Mouse (Mus musculus) ES-E14 (cell line): ENCODE measurements around the gene Xylt1. TPM values are rescaled to one million over a fixed set of nuclear protein-coding genes. Genes with fewer than 3 reads are reported as not detected.

Experiments used
- DNase-seq: peaks from one replicate; pipeline ENCODE4 v3.0.0-alpha.2; 2013; ENCODE audit warnings: low read depth, low spot score
- H3K27ac ChIP-seq: 2 replicates; pipeline ENCODE4 v1.5.1; 2012; ENCODE audit warnings: low read depth, mild to moderate bottlenecking, low read length, moderate library complexity, mixed read lengths; ENCODE audit not compliant: poor library complexity, insufficient read depth, severe bottlenecking
- H3K36me3 ChIP-seq: 2 replicates; pipeline ENCODE4 v1.6.1; 2012; ENCODE audit warnings: mild to moderate bottlenecking, low read length, moderate library complexity, mixed read lengths; ENCODE audit not compliant: control insufficient read depth, poor library complexity, insufficient read depth, severe bottlenecking
- H3K4me1 ChIP-seq, 2 experiments: fragments of 150-350 bp in 1 of 2; sonication (generic) in 1 of 2; 2 replicates each; pipeline ENCODE4 v1.6.1; 2012; ENCODE audit warnings: low read length in 2 of 2, mild to moderate bottlenecking in 1 of 2, mixed read lengths in 1 of 2; ENCODE audit not compliant: control insufficient read depth in 2 of 2, insufficient read depth in 2 of 2, poor library complexity in 1 of 2
- H3K4me3 ChIP-seq, 2 experiments: fragments of 150-350 bp in 1 of 2; sonication (generic) in 1 of 2; 2 replicates each; pipeline ENCODE4 v1.5.1; 2012; ENCODE audit warnings: low read length in 2 of 2, low read depth in 1 of 2, mild to moderate bottlenecking in 1 of 2, mixed read lengths in 1 of 2; ENCODE audit not compliant: insufficient read depth in 1 of 2, poor library complexity in 1 of 2, severe bottlenecking in 1 of 2
- H3K9ac ChIP-seq: 2 replicates; pipeline ENCODE4 v1.6.1; 2012; ENCODE audit warnings: low read depth, mild to moderate bottlenecking, low read length, mixed read lengths; ENCODE audit not compliant: poor library complexity, insufficient read depth, severe bottlenecking
- H3K9me3 ChIP-seq: fragments of 150-350 bp; sonication (generic); 2 replicates; pipeline ENCODE4 v1.6.1; 2012; ENCODE audit warnings: low read depth, mild to moderate bottlenecking, low read length; ENCODE audit not compliant: control insufficient read depth, insufficient read depth
- CHD2 ChIP-seq: IDR thresholded peaks from 2 replicates; pipeline ENCODE4 v1.6.1; 2014; ENCODE audit warnings: mild to moderate bottlenecking, low read depth, low read length, inconsistent platforms
- HCFC1 ChIP-seq: IDR thresholded peaks from 2 replicates; pipeline ENCODE4 v1.6.1; 2012; ENCODE audit warnings: low read length, inconsistent platforms, borderline replicate concordance; ENCODE audit not compliant: insufficient read depth
- MAFK ChIP-seq: IDR thresholded peaks from 2 replicates; pipeline ENCODE4 v1.6.1; 2014; ENCODE audit warnings: mild to moderate bottlenecking, low read depth, low read length, inconsistent platforms; ENCODE audit not compliant: insufficient read depth
- ZC3H11A ChIP-seq: IDR thresholded peaks from 2 replicates; pipeline ENCODE4 v1.6.1; 2012; ENCODE audit warnings: low read depth, mild to moderate bottlenecking, inconsistent platforms, low read length, borderline replicate concordance
- ZNF384 ChIP-seq: IDR thresholded peaks from 2 replicates; pipeline ENCODE4 v1.6.1; 2012; ENCODE audit warnings: low read depth, low read length, inconsistent platforms
- in situ Hi-C, 2 experiments: fragments of 600-800 bp; cut with MboI; formaldehyde crosslinking; loops; one replicate each; pipeline ENCODE4 v1.15.1; 2025; ENCODE audit warnings: low sequenced_read_pairs in 2 of 2, inconsistent platforms in 1 of 2; ENCODE audit not compliant: unreplicated experiment in 2 of 2
- total RNA-seq: library from RNA; depleted of rRNA; stranded (reverse); fragments of 300-350 nt; gene quantifications from 2 replicates; pipeline ENCODE4 v1.2.3, GENCODE M21; 2012; rRNA removed

The Xylt1 gene
- total RNA-seq: 3.6 and 5.5 TPM in 2 replicates

DNA sequence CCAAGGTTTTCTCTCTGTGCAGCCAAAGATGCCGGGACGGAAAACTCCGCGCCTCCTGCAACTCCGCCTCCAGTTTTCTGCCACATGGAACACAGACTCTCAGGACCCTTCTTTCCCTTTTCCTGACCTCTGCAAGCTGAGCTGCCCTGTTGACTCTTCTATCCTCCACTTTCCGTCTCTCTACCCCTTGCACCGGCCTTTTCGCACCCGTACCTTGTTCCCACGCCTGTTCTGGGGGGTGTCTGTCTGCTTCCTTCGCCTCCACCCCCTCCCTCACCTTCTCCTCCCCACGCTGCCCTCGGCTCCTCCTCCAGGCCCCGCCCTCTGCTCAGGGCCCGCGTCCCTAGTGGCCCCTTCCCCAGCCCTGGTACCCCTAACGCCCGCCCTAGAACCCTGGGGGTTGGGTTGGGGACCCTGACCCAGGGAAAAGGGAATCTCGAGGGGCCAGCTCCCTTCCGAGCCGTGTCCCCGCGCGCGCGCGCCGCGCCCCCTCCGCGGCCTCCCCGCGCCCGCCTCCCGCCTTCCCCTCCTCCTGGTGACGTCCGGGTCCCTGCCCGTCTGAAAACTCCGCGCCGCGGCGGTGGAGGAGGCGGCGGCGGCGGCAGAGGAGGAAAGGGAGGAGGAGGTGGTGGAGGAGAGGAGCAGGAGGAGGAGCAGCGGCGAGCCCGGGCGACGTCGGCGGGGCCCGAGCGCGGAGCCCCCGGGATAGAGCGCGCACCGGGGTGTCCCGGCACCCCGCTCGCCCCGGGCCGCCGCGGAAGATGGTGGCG is at the start of gene Xylt1:
Gene Xylt1, plus strand, starts transcription at position 562 of the 770 bp plus-strand sequence.
- Histone ChIP-seq H3K27ac (no peak within 1 kb of the TSS), H3K4me1 (no peaks in the 10 kb centered on the region; a peak in 1 of 4 replicates), H3K36me3 (no peaks in the 10 kb centered on the region), H3K4me3 (peak within 1 kb of the TSS; percentile 76 to 96), H3K9ac (peak within 1 kb of the TSS; percentile 69), H3K9me3 (no peaks in the 10 kb centered on the region)
- TF ChIP-seq HCFC1 (no peak), ZC3H11A (no peak), CHD2 (no peak), MAFK (no peak), ZNF384 (no peak)
- in situ Hi-C loops: no loop called here
- peak; percentile 47 for DNase-seq

DNA sequence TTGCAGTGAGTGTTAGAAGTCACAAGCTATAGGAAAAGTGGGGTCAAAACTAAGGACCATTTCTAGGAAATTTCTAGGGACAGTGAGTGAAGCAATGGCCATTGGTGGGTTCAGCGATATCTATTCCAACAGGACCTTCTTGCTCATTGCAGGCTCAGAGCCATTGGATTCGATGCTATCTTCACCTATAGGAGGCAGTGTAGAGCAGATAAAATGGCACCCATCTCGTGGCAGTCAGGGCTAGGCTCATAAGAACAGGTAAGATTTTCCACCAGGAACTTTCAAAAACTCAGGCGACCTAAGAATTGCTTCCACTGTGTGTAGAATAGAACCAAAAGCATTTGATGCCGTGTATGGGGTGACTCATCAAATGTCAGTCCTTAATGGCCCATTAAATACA is 46.8 kb upstream of the Xylt1 start:
- H3K4me1 ChIP-seq: no peaks in the 10 kb centered on the region
- in situ Hi-C loops: no loop called here
- H3K27ac ChIP-seq: no peak overlapping the region
- peak; percentile 67 for DNase-seq
- H3K4me3 ChIP-seq: no peak overlapping the region
- H3K9ac ChIP-seq: no peak overlapping the region
- no peak for TF ChIP-seq HCFC1
- TF ChIP-seq ZC3H11A: 0 out of 2 replicates have a peak, but pooled peaks have one; percentile 6
- H3K36me3 ChIP-seq: no peaks in the 10 kb centered on the region
- no peaks in the 10 kb centered on the region for H3K9me3 ChIP-seq

- Histone ChIP-seq H3K9me3 (no peaks in the 10 kb centered on the region), H3K4me3 (no peak overlapping the region), H3K36me3 (no peaks in the 10 kb centered on the region), H3K4me1 (no peaks in the 10 kb centered on the region), H3K9ac (no peak overlapping the region), H3K27ac (no peak overlapping the region)
- no peak for DNase-seq
- TF ChIP-seq ZNF384: no peak
- TF ChIP-seq ZC3H11A: no peak
- no peak for TF ChIP-seq MAFK
- TF ChIP-seq HCFC1: no peak
- no peak for TF ChIP-seq CHD2
- in situ Hi-C loops: no loop called here
Measured at GRCm38 (mm10) chr7:117356316-117356715, 24.5 kb upstream of the Xylt1 start.

GRCm38 (mm10) chr7:117357425-117358194 is 23.2 kb upstream of the Xylt1 start:
- in situ Hi-C loops: no loop called here
- Histone ChIP-seq H3K27ac (no peak overlapping the region), H3K4me3 (no peak overlapping the region), H3K9ac (no peak overlapping the region), H3K4me1 (no peaks in the 10 kb centered on the region), H3K36me3 (no peaks in the 10 kb centered on the region), H3K9me3 (no peaks in the 10 kb centered on the region)
- DNase-seq: no peak
- TF ChIP-seq ZC3H11A: no peak
- TF ChIP-seq MAFK: no peak
- TF ChIP-seq HCFC1: no peak
- TF ChIP-seq ZNF384: no peak
- TF ChIP-seq CHD2: no peak
